ENCODE assay signal across 9 mouse cellular contexts in the genomic region with DNA sequence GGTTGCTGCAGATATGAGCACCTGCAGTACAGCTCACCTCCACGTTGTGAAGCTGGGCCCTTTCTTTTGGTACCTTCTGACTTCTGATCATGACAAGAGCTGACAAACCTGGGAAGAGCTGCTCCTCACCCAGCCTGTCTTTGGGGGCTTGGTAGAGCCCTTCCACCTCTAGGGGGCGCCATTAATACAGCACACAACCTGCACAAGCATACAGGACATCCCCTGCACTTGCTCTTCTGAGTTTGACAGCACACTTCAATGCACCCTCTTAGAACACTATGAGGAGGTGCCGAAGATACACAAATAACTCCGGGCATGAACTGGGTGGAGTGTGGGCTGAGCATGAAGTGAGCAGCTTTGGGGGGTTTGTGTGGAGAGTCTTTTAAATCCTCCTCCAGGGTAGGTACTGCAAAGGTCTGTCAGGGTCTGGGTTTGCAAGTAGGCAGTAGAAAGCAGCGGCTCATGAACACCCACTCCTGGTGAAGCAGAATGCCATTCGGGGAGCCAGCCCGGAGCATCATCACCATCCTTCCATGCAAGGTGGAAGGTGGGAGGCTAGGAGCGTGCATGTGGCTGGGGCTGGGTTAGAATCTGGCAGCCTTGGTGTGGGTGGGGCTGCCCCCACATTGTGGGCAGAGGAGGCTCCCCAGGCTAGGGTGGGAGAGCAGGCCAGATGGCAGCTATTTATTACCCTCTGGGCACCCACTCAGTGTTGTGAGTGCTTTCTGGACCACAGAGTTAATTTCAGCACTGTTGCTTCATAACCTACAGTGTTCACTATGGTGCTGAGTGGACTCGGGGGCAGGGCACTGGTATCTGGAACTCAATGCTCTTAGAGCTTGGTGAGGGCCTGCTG. TPM values are rescaled to one million over a fixed set of nuclear protein-coding genes. Genes with fewer than 3 reads are reported as not detected.
DNase-seq lines count a peak whose midpoint lies in the region; ATAC-seq and TF ChIP-seq lines count a peak whose summit lies in the region.
"Had no signal": no experiment of that assay in that cellular context is flagged by ENCODE, and none has a peak within 500 bp of the region (broad histone marks: within the 10 kb centered on the region; RNA-seq: fewer than 3 reads in every experiment).

No protein-coding gene starts in this region.

- H3K4me3 ChIP-seq in spleen, adult 2 months (ENCODE audit: extremely low read depth, insufficient read depth, insufficient read length): no peak overlapping the region
- no peak overlapping the region for H3K4me3 ChIP-seq in hindbrain, embryonic 15.5 days
- no peak overlapping the region for H3K4me3 ChIP-seq in midbrain, embryonic 16.5 days (ENCODE audit: low read depth, low read length)
- H3K4me3 ChIP-seq: embryonic facial prominence, embryonic 12.5 days had no signal

- TF ChIP-seq CTCF in spleen, adult 2 months (IDR thresholded peaks at IDR 0.05; ENCODE audit: extremely low read depth, insufficient read depth, insufficient read length, insufficient replicate concordance): peak; percentile 35; the same call in 1 of the 2 replicates

- 80% methylated on average over 9 of the region's 9 CpGs for WGBS in spleen, adult 2 months
- WGBS in hindbrain, embryonic 15.5 days: 69% methylated on average over 9 of the region's 9 CpGs
- 70% methylated on average over 9 of the region's 9 CpGs for WGBS in midbrain, embryonic 16.5 days

- TF ChIP-seq POLR2A in spleen, adult 2 months (IDR thresholded peaks at IDR 0.05; ENCODE audit: low read depth, low read length): no peak

- H3K27ac ChIP-seq in spleen, adult 2 months (ENCODE audit: insufficient read depth, low read length): no peak overlapping the region
- H3K27ac ChIP-seq in hindbrain, embryonic 15.5 days (replicated peaks): no peak overlapping the region
- no peak overlapping the region for H3K27ac ChIP-seq in midbrain, embryonic 16.5 days (ENCODE audit: low read length)
- H3K27ac ChIP-seq: embryonic facial prominence, embryonic 12.5 days had no signal

- DNase-seq in spleen, adult 2 months (ENCODE audit: low read depth in 1 of 2, low spot score in 2 of 2): peak in 1 of 2 experiments; percentile 15
- DNase-seq in spleen, adult 12 weeks (ENCODE audit: low spot score): no peak
- DNase-seq in cerebellum, adult 8-10 months: peak; percentile 65
- DNase-seq in frontal cortex, adult 2 months (ENCODE audit: extremely low spot score in 1 of 2, low spot score in 1 of 2): peak; percentile 81 to 89
- peak; percentile 81 to 83 for DNase-seq in left cerebral cortex, adult 9 months (ENCODE audit: low spot score in 2 of 2)
- peak; percentile 62 for DNase-seq in testis, postnatal 10 days (ENCODE audit: low spot score)

- peak; percentile 78 for ATAC-seq in hindbrain, embryonic 15.5 days (ENCODE audit: low FRiP score, low read depth)
- peak; percentile 58 for ATAC-seq in midbrain, embryonic 16.5 days

- no peaks in the 10 kb centered on the region for H3K9me3 ChIP-seq in hindbrain, embryonic 15.5 days
- no peaks in the 10 kb centered on the region for H3K9me3 ChIP-seq in midbrain, embryonic 16.5 days (replicated peaks; ENCODE audit: control insufficient read depth, low read length, poor library complexity, severe bottlenecking)
- H3K9me3 ChIP-seq: embryonic facial prominence, embryonic 12.5 days had no signal

- H3K4me2 ChIP-seq in hindbrain, embryonic 15.5 days: no peak overlapping the region
- no peak overlapping the region for H3K4me2 ChIP-seq in midbrain, embryonic 16.5 days (ENCODE audit: low read length)
- H3K4me2 ChIP-seq: embryonic facial prominence, embryonic 12.5 days had no signal

- H3K9ac ChIP-seq in hindbrain, embryonic 15.5 days: no peak overlapping the region
- no peak overlapping the region for H3K9ac ChIP-seq in midbrain, embryonic 16.5 days (ENCODE audit: low read depth, low read length)
- H3K9ac ChIP-seq: embryonic facial prominence, embryonic 12.5 days had no signal

- no peaks in the 10 kb centered on the region; the same call in 1 of the 2 replicates for H3K36me3 ChIP-seq in spleen, adult 2 months (ENCODE audit: control insufficient read depth, insufficient read depth, low read length)
- no peaks in the 10 kb centered on the region; the same call in 1 of the 2 replicates for H3K36me3 ChIP-seq in hindbrain, embryonic 15.5 days
- H3K36me3 ChIP-seq in midbrain, embryonic 16.5 days (ENCODE audit: control insufficient read depth, insufficient read depth, low read length): peaks cover 3% of the 10 kb centered on the region; the same call in 1 of the 2 replicates

- H3K4me1 ChIP-seq in spleen, adult 2 months (ENCODE audit: control insufficient read depth, insufficient read depth, insufficient read length): no peaks in the 10 kb centered on the region
- H3K4me1 ChIP-seq in hindbrain, embryonic 15.5 days (replicated peaks): peaks cover 26% of the 10 kb centered on the region
- no peaks in the 10 kb centered on the region for H3K4me1 ChIP-seq in midbrain, embryonic 16.5 days (ENCODE audit: control insufficient read depth, insufficient read depth, low read length)
- H3K4me1 ChIP-seq: embryonic facial prominence, embryonic 12.5 days had no signal

- H3K27me3 ChIP-seq in spleen, adult 2 months (ENCODE audit: control insufficient read depth, insufficient read depth, low read length): no peaks in the 10 kb centered on the region
- H3K27me3 ChIP-seq in hindbrain, embryonic 15.5 days: no peaks in the 10 kb centered on the region
- no peaks in the 10 kb centered on the region for H3K27me3 ChIP-seq in midbrain, embryonic 16.5 days (ENCODE audit: control insufficient read depth, insufficient read depth, low read depth, low read length)
- H3K27me3 ChIP-seq: embryonic facial prominence, embryonic 12.5 days had no signal

RNA-seq across cellular contexts. Expression of gene D430042O09Rik, which starts 59.5 kb away (rescaled TPM):
- polyA plus RNA-seq in spleen, adult 2 months (2012; rRNA removed): 7.0 and 7.3 TPM in 2 replicates
- 15.9 and 16.0 TPM in 2 replicates for polyA plus RNA-seq in frontal cortex, adult 2 months (2012; rRNA removed)
- polyA plus RNA-seq in hindbrain, embryonic 15.5 days (2015; fragmentation: Nextera tagmentation; extraction: Ambion mirVana): 6.9 and 7.4 TPM in 2 replicates
- polyA plus RNA-seq in midbrain, embryonic 16.5 days (2015; fragmentation: Nextera tagmentation; extraction: Ambion mirVana): 6.4 and 9.3 TPM in 2 replicates

RNA-seq across cellular contexts. Expression of gene Gtf3c1, which starts 59.6 kb away (rescaled TPM):
- 25.8 and 34.7 TPM in 2 replicates for polyA plus RNA-seq in spleen, adult 2 months (2012; rRNA removed)
- 56.8 and 60.1 TPM in 2 replicates for polyA plus RNA-seq in frontal cortex, adult 2 months (2012; rRNA removed)
- polyA plus RNA-seq in hindbrain, embryonic 15.5 days (2015; fragmentation: Nextera tagmentation; extraction: Ambion mirVana): 29.1 and 29.8 TPM in 2 replicates
- 30.5 and 31.4 TPM in 2 replicates for polyA plus RNA-seq in midbrain, embryonic 16.5 days (2015; fragmentation: Nextera tagmentation; extraction: Ambion mirVana)
